Mouse (Mus musculus) retina, adult 2 months (tissue): ENCODE results near the gene Eps15.

Experiments
- DNase-seq: peaks from one replicate; pipeline ENCODE4 v3.0.0-alpha.2; 2012; ENCODE audit warnings: low read depth, low spot score

Gene Eps15

GRCm38 (mm10) chr4:109279689-109280458 is at the start of gene Eps15:
Eps15 (plus strand) TSS chr4:109280268.
- peak; percentile 74 for DNase-seq

- no peak for DNase-seq
Measured at GRCm38 (mm10) chr4:109234185-109234584, 45.9 kb upstream of the Eps15 start, which contains the start of gene Calr4. Calr4 (plus strand) TSS chr4:109234485.

- no peak for DNase-seq
Measured at GRCm38 (mm10) chr4:109234806-109235350, 45.2 kb upstream of the Eps15 start.

GRCm38 (mm10) chr4:109236186-109236879 is 43.7 kb upstream of the Eps15 start:
- no peak for DNase-seq

- DNase-seq, result no peak
Measured at GRCm38 (mm10) chr4:109238428-109239268, 41.4 kb upstream of the Eps15 start.

- DNase-seq, result no peak
Measured at GRCm38 (mm10) chr4:109241221-109241620, 38.8 kb upstream of the Eps15 start.

GRCm38 (mm10) chr4:109241934-109242333 is 38.1 kb upstream of the Eps15 start:
- peak; percentile 13 for DNase-seq

GRCm38 (mm10) chr4:109244506-109244905 is 35.6 kb upstream of the Eps15 start:
- no peak for DNase-seq

GRCm38 (mm10) chr4:109245016-109245620 is 35.0 kb upstream of the Eps15 start:
- no peak for DNase-seq

GRCm38 (mm10) chr4:109251605-109252004 is 28.5 kb upstream of the Eps15 start:
- DNase-seq, result peak; percentile 9

GRCm38 (mm10) chr4:109252199-109252598 is 27.9 kb upstream of the Eps15 start:
- no peak for DNase-seq

GRCm38 (mm10) chr4:109253664-109254151 is 26.4 kb upstream of the Eps15 start:
- no peak for DNase-seq

GRCm38 (mm10) chr4:109254511-109254910 is 25.6 kb upstream of the Eps15 start:
- no peak for DNase-seq

- DNase-seq, result no peak
Measured at GRCm38 (mm10) chr4:109255321-109255720, 24.7 kb upstream of the Eps15 start.

GRCm38 (mm10) chr4:109255727-109256417 is 24.2 kb upstream of the Eps15 start:
- DNase-seq, result no peak

GRCm38 (mm10) chr4:109256791-109257190 is 23.3 kb upstream of the Eps15 start:
- no peak for DNase-seq

GRCm38 (mm10) chr4:109257639-109258038 is 22.4 kb upstream of the Eps15 start:
- DNase-seq, result no peak

- no peak for DNase-seq
Measured at GRCm38 (mm10) chr4:109262068-109262467, 18.0 kb upstream of the Eps15 start.

- DNase-seq, result no peak
Measured at GRCm38 (mm10) chr4:109266056-109266455, 14.0 kb upstream of the Eps15 start.

- no peak for DNase-seq
Measured at GRCm38 (mm10) chr4:109266744-109267143, 13.3 kb upstream of the Eps15 start.
